Mouse (Mus musculus) kidney, postnatal 0 days (tissue): ENCODE measurements around the gene Gm21976. TPM values are rescaled to one million over a fixed set of nuclear protein-coding genes. Genes with fewer than 3 reads are reported as not detected.
A peak's percentile ranks its signal among the peaks of the same experiment; 100 is the strongest.

Experiments used
- ATAC-seq: fragments of 200-750 bp; cut with Nextera tagmentation; replicated peaks from 2 replicates; pipeline ENCODE4 v1.8.0; 2017; ENCODE audit warnings: low read depth, moderate number of reproducible peaks, moderate TSS enrichment, moderate library complexity; ENCODE audit not compliant: low FRiP score
- DNase-seq: peaks from one replicate; pipeline ENCODE4 v3.0.0-alpha.2; 2016; ENCODE audit warnings: low spot score
- H3K27ac ChIP-seq: fragments of 300-500 bp; sonication (generic); 2 replicates; pipeline ENCODE4 v1.5.1; 2014; ENCODE audit warnings: mild to moderate bottlenecking
- H3K27me3 ChIP-seq: fragments of 300-500 bp; sonication (generic); 2 replicates; pipeline ENCODE4 v1.6.1; 2014; ENCODE audit warnings: low read length, mixed read lengths; ENCODE audit not compliant: insufficient read depth
- H3K36me3 ChIP-seq: fragments of 300-500 bp; sonication (generic); 2 replicates; pipeline ENCODE4 v1.6.1; 2014; ENCODE audit warnings: low read length, mixed read lengths; ENCODE audit not compliant: insufficient read depth
- H3K4me1 ChIP-seq: fragments of 300-500 bp; sonication (generic); replicated peaks from 2 replicates; pipeline ENCODE4 v1.6.1; 2014; ENCODE audit warnings: antibody characterized with exemption, low read length, mixed read lengths; ENCODE audit not compliant: insufficient read depth
- H3K4me2 ChIP-seq: fragments of 300-500 bp; sonication (generic); 2 replicates; pipeline ENCODE4 v1.6.1; 2014; ENCODE audit warnings: mild to moderate bottlenecking, low read length, moderate library complexity, mixed read lengths
- H3K4me3 ChIP-seq: fragments of 300-500 bp; sonication (generic); replicated peaks from 2 replicates; pipeline ENCODE4 v1.5.1; 2014; ENCODE audit warnings: low read depth, low read length
- H3K9ac ChIP-seq: fragments of 300-500 bp; sonication (generic); 2 replicates; pipeline ENCODE4 v1.6.1; 2014; ENCODE audit warnings: low read depth, low read length
- H3K9me3 ChIP-seq: fragments of 300-500 bp; sonication (generic); replicated peaks from 2 replicates; pipeline ENCODE4 v1.6.1; 2016; ENCODE audit warnings: low read length, inconsistent platforms, mixed read lengths
- CTCF ChIP-seq: IDR thresholded peaks from 2 replicates; pipeline ENCODE4 v1.5.1; 2016; ENCODE audit warnings: antibody characterized with exemption, low read depth, mild to moderate bottlenecking, moderate library complexity
- WGBS: fragments of 180-500 bp; shearing (Covaris S2); extraction: QIAGEN DNeasy Blood & Tissue Kit; methylation state at CpG from one replicate; pipeline ENCODE4 v1.1.7; 2014; 5-methylcytosine and 5-hydroxymethylcytosine counted together
- polyA plus RNA-seq: library from polyadenylated mRNA; unstranded; fragments of >200 nt; fragmentation: Nextera tagmentation; extraction: Ambion mirVana; gene quantifications from 2 replicates; pipeline ENCODE4 v1.2.1, GENCODE M21; 2015

Gm21976 gene
- polyA plus RNA-seq, 1 experiment from 2014 or later: not detected

DNA sequence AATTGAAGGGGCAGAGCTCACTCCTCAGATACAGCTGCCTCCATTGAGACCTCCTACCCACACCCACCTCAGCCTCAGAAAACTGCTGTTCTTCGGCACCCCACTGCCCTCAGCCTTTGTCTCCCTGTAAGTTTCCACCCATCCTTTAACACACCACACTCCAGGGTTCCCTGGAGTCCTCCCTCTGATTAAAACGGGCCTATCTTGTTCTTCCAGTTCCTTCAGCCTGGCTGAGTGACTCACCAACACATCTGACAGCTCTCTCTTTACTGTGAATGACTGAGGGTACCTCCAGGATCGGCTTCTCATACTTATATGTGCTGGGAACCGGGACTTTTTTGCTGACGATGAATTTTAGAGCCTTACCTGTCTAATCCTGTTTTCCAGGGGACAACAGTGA lies 16.4 kb downstream of the Gm21976 start:
- TF ChIP-seq CTCF: no peak
- no peaks in the 10 kb centered on the region for H3K4me1 ChIP-seq
- no peak overlapping the region for H3K27ac ChIP-seq
- no peaks in the 10 kb centered on the region for H3K27me3 ChIP-seq
- no peak overlapping the region for H3K4me3 ChIP-seq
- no peak for ATAC-seq
- no peak overlapping the region for H3K9ac ChIP-seq
- 51% methylated on average over 5 of the region's 5 CpGs for WGBS
- no peaks in the 10 kb centered on the region for H3K36me3 ChIP-seq
- no peak for DNase-seq
- no peak overlapping the region for H3K4me2 ChIP-seq
- no peaks in the 10 kb centered on the region for H3K9me3 ChIP-seq

- no peaks in the 10 kb centered on the region for H3K36me3 ChIP-seq
- H3K27me3 ChIP-seq: no peaks in the 10 kb centered on the region
- no peak overlapping the region for H3K27ac ChIP-seq
- TF ChIP-seq CTCF: peak; percentile 50; the same call in 1 of the 2 replicates
- no peak overlapping the region for H3K4me3 ChIP-seq
- no peak overlapping the region for H3K9ac ChIP-seq
- no peak overlapping the region for H3K4me2 ChIP-seq
- DNase-seq (no peak), ATAC-seq (no peak)
- WGBS: 93% methylated on average over 6 of the region's 6 CpGs
- H3K9me3 ChIP-seq: no peaks in the 10 kb centered on the region
- H3K4me1 ChIP-seq: no peaks in the 10 kb centered on the region
These were observed 18.3 kb downstream of the Gm21976 start for GRCm38 (mm10) chr13:98297883-98298482.

GRCm38 (mm10) chr13:98298833-98299758 lies 19.4 kb downstream of the Gm21976 start:
- DNase-seq (peak; percentile 89), ATAC-seq (peak; percentile 77)
- H3K4me3 ChIP-seq: no peak overlapping the region
- no peaks in the 10 kb centered on the region for H3K4me1 ChIP-seq
- no peaks in the 10 kb centered on the region for H3K9me3 ChIP-seq
- H3K27me3 ChIP-seq: no peaks in the 10 kb centered on the region
- H3K4me2 ChIP-seq: peak overlapping the region; percentile 30
- no peak overlapping the region for H3K27ac ChIP-seq
- H3K9ac ChIP-seq: no peak overlapping the region
- 51% methylated on average over 21 of the region's 21 CpGs for WGBS
- H3K36me3 ChIP-seq: no peaks in the 10 kb centered on the region
- TF ChIP-seq CTCF: peak; percentile 79

- no peaks in the 10 kb centered on the region for H3K4me1 ChIP-seq
- no peak for TF ChIP-seq CTCF
- WGBS: 90% methylated on average over 9 of the region's 9 CpGs
These were observed 25.6 kb downstream of the Gm21976 start for GRCm38 (mm10) chr13:98305257-98305656.

GRCm38 (mm10) chr13:98306393-98306792 lies 26.7 kb downstream of the Gm21976 start:
- DNase-seq (peak; percentile 37), ATAC-seq (no peak)
- Histone ChIP-seq H3K4me3 (no peak overlapping the region), H3K27ac (no peak overlapping the region), H3K4me1 (no peaks in the 10 kb centered on the region), H3K9ac (no peak overlapping the region), H3K27me3 (no peaks in the 10 kb centered on the region), H3K36me3 (peaks cover 27% of the 10 kb centered on the region), H3K4me2 (no peak overlapping the region), H3K9me3 (no peaks in the 10 kb centered on the region)
- TF ChIP-seq CTCF: no peak
- 40% methylated on average over 5 of the region's 5 CpGs for WGBS

More at GRCm38 (mm10) chr13:98305257-98305656, 25.6 kb downstream of the Gm21976 start:
- Histone ChIP-seq H3K4me2 (no peak overlapping the region), H3K36me3 (peaks cover 16% of the 10 kb centered on the region), H3K27ac (no peak overlapping the region), H3K9ac (no peak overlapping the region), H3K4me3 (no peak overlapping the region), H3K27me3 (no peaks in the 10 kb centered on the region), H3K9me3 (no peaks in the 10 kb centered on the region)
- ATAC-seq: no peak
- DNase-seq: no peak

- H3K9ac ChIP-seq: no peak overlapping the region
- no peak for TF ChIP-seq CTCF
- no peak overlapping the region for H3K4me2 ChIP-seq
- ATAC-seq (no peak), DNase-seq (no peak)
- H3K27me3 ChIP-seq: no peaks in the 10 kb centered on the region
- H3K9me3 ChIP-seq: no peaks in the 10 kb centered on the region
- no peaks in the 10 kb centered on the region for H3K4me1 ChIP-seq
- peaks cover 32% of the 10 kb centered on the region for H3K36me3 ChIP-seq
- H3K27ac ChIP-seq: no peak overlapping the region
- H3K4me3 ChIP-seq: no peak overlapping the region
- WGBS: 34% methylated on average over 14 of the region's 14 CpGs
These were observed 27.3 kb downstream of the Gm21976 start for GRCm38 (mm10) chr13:98306852-98307475.
